18 mouse cellular contexts compared by ENCODE assay signal in the genomic region with DNA sequence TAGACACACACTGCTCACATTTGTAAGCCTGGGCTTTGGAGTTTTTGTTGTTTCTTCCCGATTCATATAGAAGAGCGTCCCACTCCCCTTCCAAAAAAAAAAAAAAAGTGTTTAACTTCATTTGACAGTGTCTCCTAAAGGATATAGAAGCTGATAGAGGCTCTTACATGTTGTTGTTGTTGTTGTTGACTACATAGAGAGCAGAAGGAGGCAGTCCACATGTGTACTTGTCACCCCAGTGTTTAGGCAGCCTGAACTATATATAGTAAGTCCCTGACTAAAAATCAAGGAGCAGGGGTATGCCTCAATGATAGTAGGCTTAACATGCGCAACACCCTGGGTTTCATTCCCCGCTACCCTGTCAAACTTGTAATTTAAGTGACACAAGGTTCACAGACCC. TPM values are rescaled to one million over a fixed set of nuclear protein-coding genes. Genes with fewer than 3 reads are reported as not detected.
DNase-seq lines count a peak whose midpoint lies in the region; ATAC-seq lines count a peak whose summit lies in the region.
"Had no signal": no experiment of that assay in that cellular context is flagged by ENCODE, and none has a peak within 500 bp of the region (broad histone marks: within the 10 kb centered on the region; RNA-seq: fewer than 3 reads in every experiment).

No protein-coding gene starts in this region.

- H3K27ac ChIP-seq in heart, embryonic 13.5 days (replicated peaks) = peak overlapping the region; percentile 51; the same call in 1 of the 2 replicates
- no peak overlapping the region for H3K27ac ChIP-seq in kidney, embryonic 16.5 days (ENCODE audit: low read length)
- H3K27ac ChIP-seq in embryonic facial prominence, embryonic 14.5 days (replicated peaks; ENCODE audit: low read depth, low read length) = no peak overlapping the region; the same call in 1 of the 2 replicates
- H3K27ac ChIP-seq in neural tube, embryonic 15.5 days (replicated peaks) = no peak overlapping the region
- H3K27ac ChIP-seq: hindbrain, embryonic 12.5 days; left cerebral cortex, adult 2 months; limb, embryonic 15.5 days had no signal

- H3K9ac ChIP-seq in heart, embryonic 13.5 days = no peak overlapping the region
- H3K9ac ChIP-seq in kidney, embryonic 16.5 days (replicated peaks; ENCODE audit: low read length) = no peak overlapping the region
- H3K9ac ChIP-seq in embryonic facial prominence, embryonic 14.5 days (ENCODE audit: low read depth, low read length) = no peak overlapping the region
- no peak overlapping the region for H3K9ac ChIP-seq in neural tube, embryonic 15.5 days (replicated peaks)
- H3K9ac ChIP-seq: forebrain, postnatal 0 days; hindbrain, embryonic 12.5 days; limb, embryonic 15.5 days had no signal

- H3K4me1 ChIP-seq in heart, embryonic 13.5 days = peaks cover 42% of the 10 kb centered on the region
- peaks cover 24% of the 10 kb centered on the region for H3K4me1 ChIP-seq in kidney, embryonic 16.5 days (ENCODE audit: insufficient read depth, low read length)
- peaks cover 15% of the 10 kb centered on the region for H3K4me1 ChIP-seq in embryonic facial prominence, embryonic 14.5 days (ENCODE audit: control insufficient read depth, insufficient read depth, low read length)
- H3K4me1 ChIP-seq in neural tube, embryonic 15.5 days = peaks cover 27% of the 10 kb centered on the region

- no peak for DNase-seq in heart, postnatal 4 days
- DNase-seq in kidney, adult 9 months = no peak
- DNase-seq in 3T3-L1 (ENCODE audit: low read depth, low spot score) = peak; percentile 85
- no peak for DNase-seq in embryonic facial prominence, embryonic 14.5 days (ENCODE audit: low spot score)
- no peak for DNase-seq in adrenal gland, postnatal 10 days
- DNase-seq: adrenal gland, adult 8-10 months; cerebellum, adult 18-20 months; forebrain, postnatal 0 days; gastrocnemius, postnatal 10 days; kidney, adult 11 months; lung, postnatal 10 days had no signal

- peak overlapping the region; percentile 83 for H3K4me2 ChIP-seq in heart, embryonic 13.5 days
- H3K4me2 ChIP-seq in kidney, embryonic 16.5 days (replicated peaks; ENCODE audit: low read depth, low read length) = peak overlapping the region; percentile 32
- peak overlapping the region; percentile 36; the same call in 1 of the 2 replicates for H3K4me2 ChIP-seq in embryonic facial prominence, embryonic 14.5 days (ENCODE audit: low read depth, low read length)
- H3K4me2 ChIP-seq in neural tube, embryonic 15.5 days = no peak overlapping the region
- H3K4me2 ChIP-seq: limb, embryonic 15.5 days had no signal

- ATAC-seq in heart, embryonic 13.5 days (ENCODE audit: extremely low read depth, insufficient number of reproducible peaks, low FRiP score, low TSS enrichment) = no peak
- no peak for ATAC-seq in kidney, embryonic 16.5 days (ENCODE audit: low FRiP score, low TSS enrichment)
- no peak for ATAC-seq in embryonic facial prominence, embryonic 14.5 days (ENCODE audit: low read depth)
- ATAC-seq in neural tube, embryonic 15.5 days (ENCODE audit: low FRiP score) = no peak
- ATAC-seq: forebrain, postnatal 0 days had no signal

- H3K4me3 ChIP-seq in heart, embryonic 13.5 days = peak overlapping the region; percentile 27
- H3K4me3 ChIP-seq in kidney, embryonic 16.5 days (ENCODE audit: low read length) = no peak overlapping the region
- no peak overlapping the region for H3K4me3 ChIP-seq in embryonic facial prominence, embryonic 14.5 days (ENCODE audit: low read depth, low read length)
- no peak overlapping the region for H3K4me3 ChIP-seq in neural tube, embryonic 15.5 days (replicated peaks)
- H3K4me3 ChIP-seq: hindbrain, embryonic 12.5 days; left cerebral cortex, adult 2 months; limb, embryonic 15.5 days had no signal

- H3K27me3 ChIP-seq in heart, embryonic 13.5 days (replicated peaks) = no peaks in the 10 kb centered on the region
- H3K27me3 ChIP-seq in kidney, embryonic 16.5 days (ENCODE audit: insufficient read depth, low read length) = no peaks in the 10 kb centered on the region
- no peaks in the 10 kb centered on the region for H3K27me3 ChIP-seq in embryonic facial prominence, embryonic 14.5 days (replicated peaks; ENCODE audit: control insufficient read depth, insufficient read depth, low read length)
- no peaks in the 10 kb centered on the region for H3K27me3 ChIP-seq in neural tube, embryonic 15.5 days (replicated peaks)
- H3K27me3 ChIP-seq: limb, embryonic 15.5 days had no signal

- H3K9me3 ChIP-seq in heart, embryonic 13.5 days = no peaks in the 10 kb centered on the region
- no peaks in the 10 kb centered on the region for H3K9me3 ChIP-seq in kidney, embryonic 16.5 days (ENCODE audit: low read length)
- H3K9me3 ChIP-seq in embryonic facial prominence, embryonic 14.5 days (ENCODE audit: control insufficient read depth, low read length) = no peaks in the 10 kb centered on the region
- H3K9me3 ChIP-seq in neural tube, embryonic 15.5 days (replicated peaks) = no peaks in the 10 kb centered on the region
- H3K9me3 ChIP-seq: G1E; hindbrain, embryonic 12.5 days; limb, embryonic 15.5 days had no signal

- WGBS in heart, embryonic 13.5 days = 37% methylated on average over 4 of the region's 4 CpGs
- WGBS in kidney, embryonic 16.5 days = 59% methylated on average over 4 of the region's 4 CpGs
- WGBS in embryonic facial prominence, embryonic 14.5 days = 49% methylated on average over 4 of the region's 4 CpGs
- WGBS in neural tube, embryonic 15.5 days = 57% methylated on average over 4 of the region's 4 CpGs

- no peaks in the 10 kb centered on the region for H3K36me3 ChIP-seq in heart, embryonic 13.5 days
- no peaks in the 10 kb centered on the region for H3K36me3 ChIP-seq in kidney, embryonic 16.5 days (ENCODE audit: insufficient read depth, low read length)
- no peaks in the 10 kb centered on the region for H3K36me3 ChIP-seq in embryonic facial prominence, embryonic 14.5 days (ENCODE audit: control insufficient read depth, insufficient read depth, low read length)
- H3K36me3 ChIP-seq in neural tube, embryonic 15.5 days = no peaks in the 10 kb centered on the region
- H3K36me3 ChIP-seq: G1E; hindbrain, embryonic 12.5 days; limb, embryonic 15.5 days had no signal

RNA-seq across cellular contexts. Expression of a gene that starts 3.3 kb away (rescaled TPM):
- 14.7 and 16.2 TPM in 2 replicates for polyA plus RNA-seq in heart, embryonic 13.5 days (2015; fragmentation: Nextera tagmentation; extraction: Ambion mirVana)
- 10 to 100 TPM; 23.5 to 25.6 TPM for total RNA-seq in heart, postnatal 4 days (2021)
- polyA plus RNA-seq in kidney, embryonic 16.5 days (2015; fragmentation: Nextera tagmentation; extraction: Ambion mirVana) = 18.0 and 19.7 TPM in 2 replicates
- polyA plus RNA-seq in embryonic facial prominence, embryonic 14.5 days (2014; fragmentation: Nextera tagmentation; extraction: Ambion mirVana) = 22.6 and 27.6 TPM in 2 replicates
- polyA plus RNA-seq in neural tube, embryonic 15.5 days (2015; fragmentation: Nextera tagmentation; extraction: Ambion mirVana) = 19.7 and 21.4 TPM in 2 replicates
- total RNA-seq in adrenal gland, postnatal 10 days (2021) = 10 to 100 TPM; 24.0 to 26.4 TPM
